Mouse (Mus musculus): Measurements from ENCODE around the gene F11r.

DNA sequence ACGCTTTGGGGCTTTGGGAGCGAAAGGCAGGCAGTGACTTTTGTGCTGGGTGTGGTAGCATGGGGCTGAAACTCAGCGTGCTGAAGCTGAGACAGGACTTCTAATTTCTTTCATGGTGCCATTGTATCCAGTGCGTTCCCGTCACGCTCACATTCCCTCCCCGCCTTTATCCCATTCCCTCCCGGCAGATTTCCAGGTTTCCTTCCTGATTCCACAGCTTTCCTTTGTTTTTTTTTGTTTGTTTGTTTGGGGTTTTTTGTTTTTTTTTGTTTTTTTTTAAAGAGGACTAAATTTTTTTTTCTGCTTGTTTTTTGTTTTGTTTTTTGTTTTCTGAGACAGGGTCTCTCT lies 5.1 kb downstream of the F11r start:
- no peak for TF ChIP-seq CTCF (IDR thresholded peaks at IDR 0.05; ENCODE audit: low read depth)
- no peak for TF ChIP-seq EP300 (optimal IDR thresholded peaks at IDR 0.05)

All from stomach, postnatal 0 days (tissue).